Comparison of ENCODE assay signal across 10 mouse cellular contexts in the genomic region with DNA sequence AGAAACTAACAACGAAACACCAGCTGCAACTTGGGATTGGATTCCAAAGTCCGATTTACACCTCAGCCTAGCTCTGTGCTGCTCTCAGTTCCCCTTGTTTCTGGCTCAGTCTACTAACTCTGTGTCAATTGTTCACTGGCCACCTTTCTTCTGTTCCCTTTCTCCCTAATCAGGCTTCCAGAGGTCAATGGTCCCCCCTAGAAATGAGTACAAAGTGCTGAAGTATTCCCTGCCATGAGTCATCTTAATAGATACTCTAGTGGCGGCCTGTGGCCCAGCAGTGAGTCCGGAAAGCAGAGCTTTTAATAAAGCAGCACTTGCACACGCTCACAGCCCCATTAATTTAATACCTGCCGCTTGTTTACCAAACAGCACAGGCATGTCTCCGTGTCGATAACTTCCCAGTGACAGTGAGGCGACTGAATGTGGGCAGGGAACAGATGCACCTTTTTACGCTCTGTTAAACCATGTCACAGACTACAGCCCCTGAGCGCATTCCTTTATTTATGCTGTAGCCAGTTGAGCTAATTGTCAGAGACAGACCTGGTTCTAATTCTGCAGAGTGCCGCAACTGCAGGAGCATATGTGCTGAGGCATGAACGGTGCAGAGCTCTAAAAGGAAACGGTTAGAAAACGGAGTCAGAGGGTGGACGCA.
DNase-seq lines count a peak whose midpoint lies in the region; ATAC-seq lines count a peak whose summit lies in the region.
"Had no signal": no experiment of that assay in that cellular context is flagged by ENCODE, and none has a peak within 500 bp of the region (broad histone marks: within the 10 kb centered on the region; RNA-seq: fewer than 3 reads in every experiment).

No protein-coding gene starts in this region.

- WGBS in hindbrain, embryonic 14.5 days: 57% methylated on average over 16 of the region's 16 CpGs
- WGBS in limb, embryonic 10.5 days: 35% methylated on average over 16 of the region's 16 CpGs

- no peaks in the 10 kb centered on the region for H3K36me3 ChIP-seq in hindbrain, embryonic 14.5 days (replicated peaks; ENCODE audit: control insufficient read depth, insufficient read depth)
- H3K36me3 ChIP-seq in limb, embryonic 10.5 days: no peaks in the 10 kb centered on the region

- intact Hi-C loops in left cerebral cortex, postnatal 14 days (cut with DNase I): no loop called here
- intact Hi-C loops in heart, postnatal 36 days (cut with DNase I): no loop called here

- DNase-seq in embryo, embryonic 10 days (ENCODE audit: low spot score): peak; percentile 28
- no peak for DNase-seq in embryo, embryonic 9.5 days (ENCODE audit: extremely low spot score)
- DNase-seq in R1 (ENCODE audit: low read depth, low spot score): peak; percentile 22
- DNase-seq in hindbrain, embryonic 14.5 days (ENCODE audit: low spot score): no peak
- DNase-seq in limb, embryonic 10.5 days (ENCODE audit: low spot score): peak; percentile 53
- DNase-seq in left cerebral cortex, postnatal 14 days (ENCODE audit: low spot score in 2 of 2): no peak
- no peak for DNase-seq in ovary, adult 18-20 months (ENCODE audit: low spot score)
- DNase-seq in heart, postnatal 36 days: no peak
- DNase-seq: lung, postnatal 36 days had no signal

- H3K27ac ChIP-seq in hindbrain, embryonic 14.5 days: no peak overlapping the region
- peak overlapping the region; percentile 79 for H3K27ac ChIP-seq in limb, embryonic 10.5 days

- H3K27me3 ChIP-seq in hindbrain, embryonic 14.5 days (ENCODE audit: control insufficient read depth, insufficient read depth, low read length): no peaks in the 10 kb centered on the region
- no peaks in the 10 kb centered on the region for H3K27me3 ChIP-seq in limb, embryonic 10.5 days (ENCODE audit: low read depth, poor library complexity, severe bottlenecking)

- peak; percentile 46; the same call in 1 of the 2 replicates for ATAC-seq in hindbrain, embryonic 14.5 days (ENCODE audit: low FRiP score)
- ATAC-seq: activated CD4-positive, CD25-positive, alpha-beta regulatory T cell, adult 4 months had no signal

- no peaks in the 10 kb centered on the region for H3K9me3 ChIP-seq in hindbrain, embryonic 14.5 days (ENCODE audit: control insufficient read depth, low read length)
- no peaks in the 10 kb centered on the region for H3K9me3 ChIP-seq in limb, embryonic 10.5 days (replicated peaks)

- peak overlapping the region; percentile 24 for H3K4me2 ChIP-seq in hindbrain, embryonic 14.5 days (replicated peaks)

- H3K9ac ChIP-seq in hindbrain, embryonic 14.5 days: 0 out of 2 replicates have a peak overlapping the region, but pooled peaks have one; percentile 4

- no peak overlapping the region for H3K4me3 ChIP-seq in hindbrain, embryonic 14.5 days (replicated peaks; ENCODE audit: low read length)
- H3K4me3 ChIP-seq in limb, embryonic 10.5 days: peak overlapping the region; percentile 18; the same call in 1 of the 2 replicates

- H3K4me1 ChIP-seq in hindbrain, embryonic 14.5 days (replicated peaks; ENCODE audit: control insufficient read depth, insufficient read depth, low read length): peaks cover 16% of the 10 kb centered on the region; the same call in 1 of the 2 replicates
- H3K4me1 ChIP-seq in limb, embryonic 10.5 days: peaks cover 66% of the 10 kb centered on the region

Comparison
In these comparisons a context has a peak if more than half of its experiments do, and no peak if none do; other contexts are left out.
1. DNase-seq: peak in embryo, embryonic 10 days (single experiment), R1 (single experiment) and limb, embryonic 10.5 days (single experiment); none in embryo, embryonic 9.5 days (single experiment), hindbrain, embryonic 14.5 days (single experiment), left cerebral cortex, postnatal 14 days (0 of 2), ovary, adult 18-20 months (single experiment) and heart, postnatal 36 days (0 of 2).